Mouse (Mus musculus): ENCODE measurements around the gene Rexo1. TPM values are rescaled to one million over a fixed set of nuclear protein-coding genes. Genes with fewer than 3 reads are reported as not detected.
"Not testable (repeated sequence)": the region's sequence is repeated elsewhere in the genome, so short reads cannot be mapped to it uniquely, and the experiment has no call there.

Gene Rexo1
- 10 to 100 TPM; 71.7 to 78.9 TPM for total RNA-seq (2021)
- long read RNA-seq, experiment 1, full-length matches to known transcripts: 12 of 62 reads
- long read RNA-seq, experiment 1, partial matches to known transcripts: 19 of 62 reads
- long read RNA-seq, experiment 1, other reads (novel, unspliced or antisense): 31 of 62 reads
- long read RNA-seq, experiment 2, full-length matches to known transcripts: 1 of 45 reads
- long read RNA-seq, experiment 2, partial matches to known transcripts: 28 of 45 reads
- long read RNA-seq, experiment 2, other reads (novel, unspliced or antisense): 16 of 45 reads

- peak; percentile 69 to 90 for DNase-seq (ENCODE audit: low spot score in 2 of 2)
These were observed at the start of gene Rexo1 for GRCm38 (mm10) chr10:80561116-80561944. Gene Rexo1, minus strand, starts transcription at chr10:80561560.

GRCm38 (mm10) chr10:80611024-80611423 lies 49.7 kb upstream of the Rexo1 start:
- DNase-seq (ENCODE audit: low spot score in 2 of 2): no peak

DNA sequence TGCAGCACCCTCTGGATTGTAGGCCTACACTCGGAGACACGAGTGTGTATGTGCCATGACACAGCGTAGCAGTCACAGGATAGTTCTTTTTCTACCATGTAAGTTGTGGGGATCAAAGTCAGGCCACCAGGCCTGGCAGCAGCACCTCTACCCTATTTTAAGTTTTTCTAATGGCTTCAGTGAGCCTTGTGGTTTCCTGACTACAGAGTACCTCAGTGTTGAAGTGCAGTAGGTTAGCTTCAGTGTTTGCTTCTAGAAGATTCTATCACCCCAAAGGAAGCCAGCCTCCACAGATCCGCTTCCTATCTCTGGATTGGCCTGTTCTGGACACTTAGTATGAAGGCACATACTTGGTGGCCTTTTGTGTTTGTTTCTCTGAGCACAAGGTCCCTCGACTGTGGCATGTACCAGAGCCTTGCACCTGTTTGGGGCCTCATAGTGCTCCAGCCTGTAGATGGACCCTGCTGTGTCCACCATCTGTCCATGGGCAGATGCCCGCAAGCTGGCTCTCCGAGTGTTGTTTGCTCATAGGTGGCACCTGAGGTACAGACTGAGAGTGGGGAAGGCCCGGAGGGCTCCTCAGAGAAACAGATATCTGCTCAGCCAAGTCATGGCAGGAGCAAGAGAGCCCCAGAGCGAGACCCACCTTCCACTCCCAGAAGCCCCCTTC lies 48.9 kb upstream of the Rexo1 start:
- DNase-seq (ENCODE audit: low spot score in 2 of 2): no peak

GRCm38 (mm10) chr10:80609269-80609924 lies 48.0 kb upstream of the Rexo1 start:
- no peak for DNase-seq (ENCODE audit: low spot score in 2 of 2)

DNA sequence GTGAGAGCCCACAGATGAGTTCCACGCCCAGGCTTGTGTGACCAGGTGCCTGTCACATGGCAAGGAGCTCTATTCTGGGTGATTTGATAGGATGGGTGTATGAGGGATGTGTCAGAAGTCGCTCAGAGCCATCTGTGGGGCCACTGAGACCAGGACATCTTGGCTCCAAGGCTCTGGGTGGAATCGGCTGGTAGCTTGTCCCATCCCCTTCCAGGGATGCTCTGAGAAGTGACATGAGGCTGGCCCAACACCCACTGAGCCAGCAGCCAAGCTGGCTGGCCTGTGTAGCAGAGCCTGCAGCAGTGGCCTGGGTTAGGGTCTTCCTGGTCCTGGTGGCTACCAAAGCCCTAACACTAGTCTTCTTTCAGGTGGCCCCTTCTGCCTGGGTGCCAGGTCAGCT lies 47.1 kb upstream of the Rexo1 start:
- DNase-seq (ENCODE audit: low spot score in 2 of 2): no peak

DNA sequence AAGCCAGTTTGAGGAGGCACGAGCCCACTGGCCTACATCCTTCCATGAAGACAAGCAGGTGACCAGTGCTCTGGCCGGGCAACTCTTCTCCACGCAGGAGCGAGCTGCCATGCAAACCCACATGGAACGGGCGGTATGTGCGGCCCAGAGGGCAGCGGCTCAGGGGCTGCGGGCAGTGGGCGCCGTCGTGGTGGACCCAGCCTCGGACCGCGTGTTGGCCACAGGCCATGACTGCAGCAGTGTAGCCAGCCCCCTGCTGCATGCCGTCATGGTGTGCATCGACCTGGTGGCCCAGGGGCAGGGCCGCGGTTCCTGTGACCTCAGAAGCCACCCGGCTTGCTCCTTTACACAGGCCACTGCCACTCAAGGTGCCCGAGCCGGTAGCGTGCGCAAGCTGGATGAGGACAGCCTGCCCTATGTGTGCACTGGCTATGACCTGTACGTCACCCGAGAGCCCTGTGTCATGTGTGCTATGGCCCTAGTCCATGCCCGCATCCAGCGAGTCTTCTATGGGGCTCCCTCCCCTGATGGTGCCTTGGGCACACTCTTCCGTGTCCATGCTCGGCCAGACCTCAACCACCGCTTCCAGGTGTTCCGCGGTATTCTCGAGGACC lies 45.5 kb upstream of the Rexo1 start:
- DNase-seq (ENCODE audit: low spot score in 2 of 2): no peak

- no peak for DNase-seq (ENCODE audit: low spot score in 2 of 2)
These were observed 44.9 kb upstream of the Rexo1 start for GRCm38 (mm10) chr10:80606306-80606705.

- not testable (repeated sequence) for DNase-seq (ENCODE audit: low spot score in 2 of 2)
These were observed 44.4 kb upstream of the Rexo1 start, which contains the start of gene Gm49322 for GRCm38 (mm10) chr10:80605721-80606120. Gene Gm49322, plus strand, starts transcription at chr10:80606021.

- DNase-seq (ENCODE audit: low spot score in 2 of 2): no peak
These were observed 43.6 kb upstream of the Rexo1 start for GRCm38 (mm10) chr10:80604988-80605387.

DNA sequence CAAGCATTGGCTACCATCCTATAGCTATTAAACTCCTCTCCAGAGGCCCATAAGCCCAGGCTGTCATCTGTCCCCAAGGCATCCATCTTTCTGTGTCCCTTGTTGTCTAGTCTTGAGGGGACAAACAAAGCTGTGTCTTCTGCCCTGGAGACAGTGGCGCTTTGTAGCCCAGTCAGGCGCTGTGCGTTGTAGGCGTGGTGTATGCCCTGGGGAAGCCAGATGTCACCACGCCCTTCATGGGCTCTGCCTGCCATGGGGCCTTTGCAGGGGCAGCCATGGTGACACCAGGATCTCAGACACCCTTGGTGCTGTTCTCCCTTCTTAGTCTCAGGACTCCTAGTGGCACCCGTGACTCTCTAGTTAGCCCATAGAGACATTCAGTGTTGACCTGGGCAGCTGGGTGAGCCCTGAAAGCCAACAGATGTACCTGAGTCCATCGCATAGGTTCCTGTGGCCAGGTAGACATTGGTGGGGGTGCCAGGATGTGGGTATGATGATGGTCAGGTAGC lies 42.7 kb upstream of the Rexo1 start:
- DNase-seq (ENCODE audit: low spot score in 2 of 2): no peak

DNA sequence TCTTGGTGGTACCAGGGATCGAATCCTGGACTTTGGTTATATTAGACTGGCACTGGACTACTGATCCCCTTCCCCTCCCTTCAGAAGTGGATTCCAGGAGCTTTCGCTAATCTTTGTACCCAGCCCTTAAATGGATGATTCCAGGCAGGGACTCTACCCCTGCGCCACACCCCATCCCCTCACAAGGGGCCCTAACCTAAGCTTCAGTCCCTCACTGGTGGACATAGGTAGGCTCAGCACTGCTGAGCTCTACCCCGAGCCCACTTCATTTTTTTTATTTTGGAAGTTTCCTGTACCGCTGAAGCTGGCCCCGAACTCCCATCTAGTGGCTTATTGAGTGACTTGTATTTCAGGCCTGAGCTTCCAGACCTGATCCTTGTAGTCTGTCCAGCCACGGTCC lies 42.0 kb upstream of the Rexo1 start:
- DNase-seq (ENCODE audit: low spot score in 2 of 2): no peak

- peak; percentile 80 to 88 for DNase-seq (ENCODE audit: low spot score in 2 of 2)
These were observed 41.5 kb upstream of the Rexo1 start, which contains the start of the genes Scamp4 and Adat3 for GRCm38 (mm10) chr10:80602698-80603325. Gene Scamp4, plus strand, starts transcription at chr10:80602872. Gene Adat3, plus strand, starts transcription at chr10:80602880.

DNA sequence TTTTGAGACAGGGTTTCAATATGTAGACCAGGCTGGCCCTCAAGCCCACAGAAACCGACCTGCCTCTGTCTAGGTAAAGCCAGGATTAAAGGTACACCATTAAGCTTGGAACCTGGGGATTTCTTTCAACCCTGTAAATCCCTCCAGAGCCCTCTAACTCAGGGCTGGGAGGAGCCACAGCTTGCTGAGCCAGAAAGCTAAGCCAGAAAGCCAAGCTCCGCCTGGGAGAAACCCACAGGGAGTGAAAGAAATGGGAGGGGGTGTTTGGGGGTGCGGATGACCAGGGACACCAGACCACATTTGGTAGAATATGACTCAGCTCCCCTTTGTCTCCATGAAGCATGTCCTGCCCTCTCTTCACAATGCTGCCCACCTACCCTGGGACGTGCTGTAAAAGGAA lies 35.0 kb upstream of the Rexo1 start:
- DNase-seq (ENCODE audit: low spot score in 2 of 2): no peak

GRCm38 (mm10) chr10:80589879-80590854 lies 28.8 kb upstream of the Rexo1 start, which contains the start of gene Abhd17a:
Gene Abhd17a, minus strand, starts transcription at chr10:80590341.
- peak; percentile 92 to 97 for DNase-seq (ENCODE audit: low spot score in 2 of 2)

DNA sequence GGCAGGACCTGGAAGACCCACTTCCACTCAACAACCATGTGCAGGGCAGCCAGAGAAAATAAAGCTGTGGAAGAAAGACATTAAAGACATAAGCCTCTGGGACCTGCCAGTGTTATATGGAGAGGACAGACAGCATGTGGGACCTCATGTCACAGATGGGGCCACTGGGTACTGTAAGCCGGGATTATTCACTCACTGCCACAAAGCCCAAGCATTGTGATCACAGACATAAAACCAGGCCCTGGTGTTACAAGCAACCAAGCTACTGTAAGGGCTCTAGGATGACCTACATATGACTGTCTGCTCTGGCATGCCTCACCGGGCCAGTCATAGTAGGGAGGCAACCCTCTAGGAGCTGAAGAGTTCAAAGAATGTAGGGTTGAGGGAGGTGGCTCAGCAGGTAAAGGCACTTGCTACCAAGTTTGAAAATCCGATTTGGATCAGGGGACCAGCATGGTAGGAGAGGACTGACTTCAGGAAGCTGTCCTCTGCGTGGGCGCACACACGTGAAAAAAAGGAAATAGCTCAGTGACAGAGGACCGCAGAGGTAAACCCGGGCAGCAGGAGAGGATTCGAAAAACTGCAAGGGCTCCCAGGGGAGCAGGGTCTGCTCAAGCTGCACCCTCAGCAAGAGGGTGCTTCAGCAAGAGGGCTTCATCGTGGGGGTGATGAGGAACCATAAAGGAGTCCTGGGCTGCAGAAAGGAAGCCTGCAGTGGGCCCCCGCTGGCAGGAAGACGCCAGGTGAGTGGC lies 27.9 kb upstream of the Rexo1 start:
- DNase-seq (ENCODE audit: low spot score in 2 of 2): no peak

GRCm38 (mm10) chr10:80587305-80587657 lies 25.9 kb upstream of the Rexo1 start:
- DNase-seq (ENCODE audit: low spot score in 2 of 2): no peak

DNA sequence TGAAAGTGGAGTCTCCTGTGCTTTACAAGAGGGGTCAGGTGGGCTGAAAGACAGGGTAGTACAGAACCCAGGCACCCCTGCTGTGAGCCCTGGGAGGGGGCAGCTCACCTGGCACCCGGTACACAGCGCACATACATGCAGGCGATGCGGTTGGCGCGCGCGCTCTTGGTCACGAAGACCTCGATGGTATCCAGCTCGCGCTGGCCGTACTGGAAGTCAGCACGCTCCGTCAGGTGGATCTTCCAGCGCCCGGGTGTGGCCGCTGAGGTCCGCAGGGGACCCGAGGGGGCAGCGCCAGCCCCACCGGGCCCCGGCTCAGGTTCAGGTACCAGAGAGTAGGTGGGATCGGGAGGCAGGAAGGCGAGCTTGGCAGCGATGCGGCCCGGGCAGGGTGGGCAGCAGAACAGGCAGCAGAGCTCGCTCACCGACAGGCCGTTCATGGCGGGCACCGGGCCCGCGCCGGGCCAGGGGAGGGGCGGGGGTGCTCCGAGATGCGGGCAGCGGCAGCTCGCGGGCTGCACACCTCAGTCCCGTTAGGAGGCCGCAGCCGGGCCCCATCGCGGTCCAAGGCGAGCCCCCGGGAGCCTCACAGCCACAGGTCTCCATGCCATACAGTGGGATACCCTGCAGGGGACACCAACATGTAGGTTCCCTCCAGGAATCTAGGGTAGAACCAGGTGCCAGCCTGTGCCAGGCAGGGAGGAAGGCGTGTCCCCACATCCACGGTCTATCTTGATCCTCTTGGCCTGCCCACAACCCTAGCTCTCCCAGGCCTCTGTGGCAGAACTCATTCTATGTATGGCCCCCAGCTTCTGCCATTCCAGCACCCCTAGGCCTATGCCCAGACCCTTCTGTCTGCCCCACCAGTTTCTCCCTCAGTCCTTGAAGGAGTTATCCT lies 25.3 kb upstream of the Rexo1 start:
- no peak for DNase-seq (ENCODE audit: low spot score in 2 of 2)
